Mouse (Mus musculus): Measurements from ENCODE around the gene Abca3.
"Not testable (repeated sequence)": the region's sequence is repeated elsewhere in the genome, so short reads cannot be mapped to it uniquely, and the experiment has no call there.

DNA sequence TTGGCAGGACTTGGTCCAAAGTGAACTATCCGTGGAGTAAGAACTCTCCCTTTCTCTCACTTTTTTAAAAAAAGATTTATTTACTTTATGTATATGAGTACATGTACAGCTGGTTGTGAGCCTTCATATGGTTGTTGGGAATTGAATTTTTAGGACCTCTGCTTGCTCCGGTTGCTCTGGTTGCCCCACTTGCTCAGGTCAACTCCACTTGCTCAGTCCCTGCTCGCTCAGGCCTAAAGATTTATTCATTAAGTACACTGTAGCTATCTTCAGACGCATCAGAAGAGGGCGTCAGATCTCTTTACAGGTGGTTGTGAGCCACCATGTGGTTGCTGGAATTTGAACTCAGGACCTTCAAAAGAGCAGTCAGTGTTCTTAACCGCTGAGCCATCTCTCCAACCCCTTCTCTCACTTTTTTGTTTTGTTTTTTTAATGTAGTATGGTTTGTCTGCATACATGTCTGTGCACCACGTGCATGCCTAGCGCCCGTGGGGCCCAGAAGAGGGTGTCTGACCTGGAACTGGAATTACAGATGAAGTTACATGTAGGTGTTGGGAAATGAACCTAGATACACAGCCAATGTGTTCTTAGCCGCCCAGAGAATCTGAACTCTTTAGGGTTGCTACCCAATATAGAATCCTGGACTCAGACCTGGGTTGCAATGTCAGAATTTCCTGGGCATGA lies 103.9 kb downstream of the Abca3 start:
- not testable (repeated sequence) for TF ChIP-seq CTCF (IDR thresholded peaks at IDR 0.05); POLR2A (IDR thresholded peaks at IDR 0.05; ENCODE audit: insufficient read depth, low read depth, low read length); EP300 (IDR thresholded peaks at IDR 0.05; ENCODE audit: insufficient read depth, low read depth, low read length)

Data from heart, adult 2 months (tissue).